Mouse (Mus musculus): Measurements from ENCODE around the gene Zfp870. TPM values are rescaled to one million over a fixed set of nuclear protein-coding genes. Genes with fewer than 3 reads are reported as not detected.
"Not testable (repeated sequence)": the region's sequence is repeated elsewhere in the genome, so short reads cannot be mapped to it uniquely, and the experiment has no call there.

Gene Zfp870
- polyA plus RNA-seq, 1 experiment from 2014 or later = 7.9 TPM

DNA sequence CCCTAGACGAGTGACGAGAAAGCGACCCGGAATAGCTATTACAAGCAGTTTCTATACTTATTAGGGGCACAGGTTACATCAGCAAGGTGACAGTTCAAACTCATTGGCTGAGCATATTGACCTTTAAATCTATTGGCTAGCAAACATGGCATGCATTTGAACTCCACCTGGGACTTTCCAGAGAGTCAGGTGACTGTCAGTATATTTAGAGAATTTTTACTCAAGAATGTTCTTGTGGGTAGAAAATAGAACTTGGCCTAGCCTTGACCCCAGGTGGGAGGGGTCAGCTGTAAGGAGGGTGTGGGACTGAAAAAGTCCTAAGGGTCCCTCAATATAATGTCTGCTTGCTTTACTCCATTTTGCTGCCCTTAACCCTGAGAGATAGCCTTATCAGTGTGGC, 4.0 kb upstream of the Zfp870 start:
- DNase-seq (ENCODE audit: low spot score) = no peak
- H3K4me1 ChIP-seq = peaks cover 10% of the 10 kb centered on the region
- H3K9me3 ChIP-seq (replicated peaks) = no peaks in the 10 kb centered on the region
- H3K4me3 ChIP-seq = no peak overlapping the region
- H3K27ac ChIP-seq (replicated peaks) = no peak overlapping the region
- WGBS = 92% methylated on average over 4 of the region's 4 CpGs
- H3K27me3 ChIP-seq (ENCODE audit: low read depth, poor library complexity, severe bottlenecking) = no peaks in the 10 kb centered on the region
- H3K36me3 ChIP-seq = no peaks in the 10 kb centered on the region

DNA sequence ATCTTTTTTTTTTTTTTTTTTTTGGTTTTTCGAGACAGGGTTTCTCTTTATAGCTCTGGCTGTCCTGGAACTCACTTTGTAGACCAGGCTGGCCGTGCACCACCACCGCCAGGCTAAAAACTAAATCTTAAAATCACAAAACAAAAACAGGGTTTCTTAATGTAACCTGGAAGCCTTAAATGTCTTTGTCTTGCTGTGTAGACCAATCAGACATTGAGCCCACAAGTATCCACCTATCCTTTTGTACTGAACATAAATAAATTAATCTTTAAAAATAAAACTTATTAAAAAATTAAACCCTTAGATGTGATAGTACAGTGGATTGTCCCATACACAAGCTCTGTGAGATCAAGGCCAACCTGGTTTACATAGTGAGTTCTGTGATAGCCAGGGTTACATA, 2.5 kb upstream of the Zfp870 start:
- H3K4me1 ChIP-seq = peaks cover 19% of the 10 kb centered on the region
- no peaks in the 10 kb centered on the region for H3K36me3 ChIP-seq
- DNase-seq (ENCODE audit: low spot score) = no peak
- 79% methylated on average over 3 of the region's 3 CpGs for WGBS
- H3K4me3 ChIP-seq = no peak overlapping the region
- no peak overlapping the region for H3K27ac ChIP-seq (replicated peaks)
- H3K27me3 ChIP-seq (ENCODE audit: low read depth, poor library complexity, severe bottlenecking) = no peaks in the 10 kb centered on the region
- no peaks in the 10 kb centered on the region for H3K9me3 ChIP-seq (replicated peaks)

DNA sequence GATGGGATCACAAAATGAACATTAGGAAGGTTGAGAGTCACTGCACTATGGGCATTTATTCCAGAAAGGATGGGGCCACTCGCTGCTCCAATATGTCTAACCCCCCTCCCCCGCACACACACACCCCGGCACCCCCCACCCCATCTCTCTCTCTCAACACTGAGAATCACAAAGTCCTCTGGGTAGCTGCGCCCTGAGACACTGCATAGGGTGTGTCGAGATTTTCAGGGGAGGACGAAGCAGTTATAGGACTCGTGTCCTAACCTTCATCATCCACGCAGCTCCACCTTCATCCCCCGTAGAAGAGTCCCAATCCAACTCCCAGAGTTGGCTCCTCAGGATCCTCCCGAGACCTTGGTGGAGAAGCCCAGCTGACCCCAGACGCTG, 597 bp downstream of the Zfp870 start:
- Histone ChIP-seq H3K4me1 (peaks cover 19% of the 10 kb centered on the region), H3K27ac (replicated peaks) (peak overlapping the region; percentile 91), H3K4me3 (peak overlapping the region; percentile 66), H3K36me3 (peaks cover 18% of the 10 kb centered on the region), H3K27me3 (ENCODE audit: low read depth, poor library complexity, severe bottlenecking) (no peaks in the 10 kb centered on the region), H3K9me3 (replicated peaks) (no peaks in the 10 kb centered on the region)
- 6% methylated on average over 11 of the region's 11 CpGs for WGBS
- DNase-seq (ENCODE audit: low spot score) = no peak

DNA sequence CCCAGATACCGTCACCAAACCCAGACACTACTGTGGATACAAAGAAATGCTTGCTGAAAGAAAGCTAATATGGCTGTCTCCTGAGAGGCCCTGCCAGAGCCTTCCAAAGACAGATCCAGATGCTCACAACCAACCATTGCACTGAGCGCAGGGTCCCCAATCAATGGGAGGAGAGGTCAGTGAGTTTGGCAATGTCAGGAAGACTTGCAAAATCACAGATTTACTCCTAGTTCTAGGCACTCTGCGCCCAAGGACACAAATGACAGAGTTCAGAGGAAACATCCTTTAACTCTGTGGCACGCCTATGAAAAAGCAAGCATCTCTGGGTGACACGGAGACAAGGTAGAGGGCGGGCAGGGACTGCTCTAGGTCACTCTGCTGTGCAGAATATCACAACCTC, 1.8 kb downstream of the Zfp870 start:
- H3K4me1 ChIP-seq = peaks cover 19% of the 10 kb centered on the region
- H3K27ac ChIP-seq (replicated peaks) = no peak overlapping the region
- no peaks in the 10 kb centered on the region for H3K9me3 ChIP-seq (replicated peaks)
- H3K27me3 ChIP-seq (ENCODE audit: low read depth, poor library complexity, severe bottlenecking) = no peaks in the 10 kb centered on the region
- H3K4me3 ChIP-seq = no peak overlapping the region
- WGBS = 93% methylated on average over 6 of the region's 6 CpGs
- no peak for DNase-seq (ENCODE audit: low spot score)
- peaks cover 31% of the 10 kb centered on the region for H3K36me3 ChIP-seq

DNA sequence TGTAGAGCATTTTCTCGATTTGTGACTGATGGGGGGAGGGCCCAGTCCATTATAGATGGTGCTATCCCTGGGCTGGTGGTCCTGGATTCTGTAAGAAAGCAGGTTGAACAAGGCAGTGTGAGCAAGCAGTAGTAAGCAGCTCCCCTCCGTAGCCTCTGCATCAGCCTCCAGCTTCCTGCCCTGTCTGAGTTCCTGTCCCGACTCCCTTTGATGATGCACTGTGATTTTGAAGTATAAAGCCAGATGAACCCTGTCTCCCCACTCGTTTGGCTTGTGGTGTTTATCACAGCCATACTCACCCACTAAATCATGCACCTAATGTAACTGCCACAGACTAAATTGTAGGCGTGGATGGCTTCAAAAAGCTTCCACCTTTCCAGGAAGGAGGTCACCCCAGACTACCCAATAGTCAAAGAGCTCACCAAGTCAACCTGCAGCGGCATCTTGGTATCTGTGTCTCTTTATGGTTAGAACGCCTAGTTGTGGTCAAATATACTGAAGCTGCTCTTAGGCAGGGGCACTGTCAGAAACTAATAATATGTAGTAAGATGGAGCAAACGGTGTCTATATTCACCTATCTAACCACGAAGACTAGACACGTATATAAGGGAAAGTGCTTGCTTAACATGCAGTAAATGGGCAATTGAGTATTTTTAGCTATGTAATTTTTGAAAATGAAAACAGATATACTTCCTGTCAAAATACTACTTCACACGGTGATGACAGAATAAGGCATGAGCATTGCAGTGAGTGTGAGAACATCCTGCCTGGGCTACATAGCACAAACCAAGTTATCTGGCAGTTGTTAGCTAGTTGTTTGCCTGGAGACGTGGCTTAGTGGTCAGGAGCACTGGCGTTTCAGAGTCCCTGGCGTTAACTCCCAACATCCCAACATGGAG, 10.9 kb downstream of the Zfp870 start:
- 90% methylated on average over 14 of the region's 14 CpGs for WGBS
- no peak for DNase-seq (ENCODE audit: low spot score)
- 0 out of 2 replicates have a peak, but pooled peaks cover 3% of the 10 kb centered on the region for H3K9me3 ChIP-seq (replicated peaks)
- H3K4me1 ChIP-seq = no peaks in the 10 kb centered on the region
- H3K36me3 ChIP-seq = peaks cover 69% of the 10 kb centered on the region
- 0 out of 2 replicates have a peak, but pooled peaks cover 4% of the 10 kb centered on the region for H3K27me3 ChIP-seq (ENCODE audit: low read depth, poor library complexity, severe bottlenecking)
- no peak overlapping the region for H3K4me3 ChIP-seq
- H3K27ac ChIP-seq (replicated peaks) = no peak overlapping the region

DNA sequence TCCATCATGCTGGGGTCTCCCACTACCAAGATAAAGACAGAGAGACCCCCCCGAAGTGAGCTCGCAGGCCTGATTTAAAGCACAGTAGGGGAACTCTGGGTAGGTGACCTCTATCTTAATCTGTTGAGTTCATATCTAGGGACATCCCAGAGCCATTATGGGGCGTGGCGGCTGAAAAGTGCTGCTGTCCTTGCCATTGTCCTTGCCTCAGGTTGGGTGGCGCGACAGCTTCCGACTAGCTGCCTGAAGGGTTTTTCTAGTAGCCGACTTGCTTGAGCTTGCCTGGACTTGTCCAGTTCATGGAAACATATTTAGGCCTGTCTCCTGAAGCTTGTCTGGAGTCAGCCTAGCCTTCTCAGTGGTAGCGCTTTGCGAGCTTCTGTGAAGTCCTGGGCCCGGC, 12.7 kb downstream of the Zfp870 start:
- WGBS = 95% methylated on average over 11 of the region's 11 CpGs
- H3K27ac ChIP-seq (replicated peaks) = no peak overlapping the region

DNA sequence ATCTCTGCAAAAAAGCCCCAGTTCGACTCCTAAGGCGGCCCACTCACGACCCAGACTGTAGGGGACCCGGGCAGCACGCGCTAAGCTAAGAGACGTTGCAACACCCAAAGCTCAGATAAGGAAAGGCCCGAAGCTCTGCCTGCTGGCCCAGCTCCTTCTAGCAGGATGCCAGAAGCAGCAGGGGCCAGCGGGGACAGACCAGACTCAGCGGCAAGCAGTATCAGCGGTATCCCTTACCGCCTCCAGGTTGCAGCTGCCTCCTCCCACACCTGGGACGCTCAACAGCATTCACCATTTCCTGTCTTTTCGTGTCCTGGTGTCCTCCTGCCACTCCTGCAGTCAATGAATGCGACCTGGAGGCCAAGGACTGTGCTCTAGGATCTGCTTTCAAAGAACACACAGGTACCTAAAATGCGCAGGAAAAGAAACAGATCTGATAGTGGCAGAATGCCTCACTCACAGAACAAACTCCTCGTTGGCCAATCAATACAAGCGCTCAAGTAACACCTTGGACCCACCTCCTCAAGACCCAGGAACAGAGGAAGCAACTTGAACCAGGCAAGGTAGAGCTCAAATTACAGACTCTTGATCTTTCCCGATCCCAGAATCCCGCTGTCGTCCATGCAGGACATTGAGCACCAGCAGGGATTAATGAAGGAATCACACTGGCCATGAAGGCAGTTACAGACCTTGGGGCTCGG, 13.8 kb downstream of the Zfp870 start:
- Histone ChIP-seq H3K4me3 (no peak overlapping the region), H3K27me3 (ENCODE audit: low read depth, poor library complexity, severe bottlenecking) (0 out of 2 replicates have a peak, but pooled peaks cover 4% of the 10 kb centered on the region), H3K36me3 (peaks cover 40% of the 10 kb centered on the region), H3K9me3 (replicated peaks) (0 out of 2 replicates have a peak, but pooled peaks cover 3% of the 10 kb centered on the region), H3K4me1 (no peaks in the 10 kb centered on the region), H3K27ac (replicated peaks) (no peak overlapping the region)
- DNase-seq (ENCODE audit: low spot score) = no peak
- WGBS = 13% methylated on average over 22 of the region's 22 CpGs

More for the DNA sequence above, 12.7 kb downstream of the Zfp870 start:
- Histone ChIP-seq H3K36me3 (peaks cover 51% of the 10 kb centered on the region), H3K4me1 (no peaks in the 10 kb centered on the region), H3K9me3 (replicated peaks) (0 out of 2 replicates have a peak, but pooled peaks cover 3% of the 10 kb centered on the region), H3K27me3 (ENCODE audit: low read depth, poor library complexity, severe bottlenecking) (0 out of 2 replicates have a peak, but pooled peaks cover 4% of the 10 kb centered on the region), H3K4me3 (no peak overlapping the region)
- no peak for DNase-seq (ENCODE audit: low spot score)

DNA sequence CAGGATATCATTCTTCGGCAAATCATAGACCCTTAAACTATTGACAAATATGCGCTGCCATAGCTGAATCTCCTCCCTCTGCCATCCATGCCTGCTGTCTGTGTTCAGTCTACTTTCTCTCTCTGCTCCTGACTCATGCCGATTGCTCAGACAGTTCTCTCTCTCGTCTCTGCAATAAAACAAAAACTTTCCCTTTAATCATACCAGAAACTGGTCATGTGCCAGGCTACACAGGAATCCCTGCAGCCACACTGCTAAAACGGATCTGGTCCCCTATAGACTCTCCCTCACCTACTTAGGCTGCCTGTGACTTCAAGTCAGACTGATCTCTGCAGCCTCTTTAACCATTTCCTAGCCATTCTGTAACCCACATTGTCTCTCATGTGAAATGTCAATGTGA, 18.7 kb downstream of the Zfp870 start:
- Histone ChIP-seq H3K36me3 (no peaks in the 10 kb centered on the region), H3K27ac (replicated peaks) (no peak overlapping the region), H3K9me3 (replicated peaks) (peaks cover 3% of the 10 kb centered on the region; the same call in 1 of the 2 replicates), H3K4me3 (no peak overlapping the region), H3K27me3 (ENCODE audit: low read depth, poor library complexity, severe bottlenecking) (no peaks in the 10 kb centered on the region), H3K4me1 (no peaks in the 10 kb centered on the region)
- WGBS = 79% methylated on average over 5 of the region's 5 CpGs
- no peak for DNase-seq (ENCODE audit: low spot score)

DNA sequence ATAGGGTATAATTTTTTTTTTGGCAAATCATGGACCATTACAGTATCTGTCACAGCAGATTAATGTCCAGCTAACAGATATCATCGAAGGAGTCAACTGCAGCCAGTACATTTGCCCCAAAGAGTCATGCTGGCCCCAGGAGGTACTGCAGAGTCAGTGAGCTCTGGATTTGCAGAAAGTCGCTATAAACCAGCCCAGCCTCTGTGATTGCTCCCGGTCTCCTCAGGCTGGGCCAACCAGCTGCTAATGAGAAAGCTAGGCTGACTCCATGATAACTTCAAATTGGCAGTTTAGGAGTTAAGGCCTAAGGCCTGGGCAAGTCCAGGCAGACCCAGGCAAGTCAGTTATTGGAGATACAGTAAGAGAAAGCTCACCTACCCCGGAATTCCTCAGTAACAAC, 19.4 kb downstream of the Zfp870 start:
- 83% methylated on average over 4 of the region's 4 CpGs for WGBS
- H3K9me3 ChIP-seq (replicated peaks) = peaks cover 3% of the 10 kb centered on the region; the same call in 1 of the 2 replicates
- H3K4me1 ChIP-seq = no peaks in the 10 kb centered on the region
- H3K27me3 ChIP-seq (ENCODE audit: low read depth, poor library complexity, severe bottlenecking) = no peaks in the 10 kb centered on the region
- no peak overlapping the region for H3K4me3 ChIP-seq
- no peak overlapping the region for H3K27ac ChIP-seq (replicated peaks)
- no peak for DNase-seq (ENCODE audit: low spot score)
- no peaks in the 10 kb centered on the region for H3K36me3 ChIP-seq

DNA sequence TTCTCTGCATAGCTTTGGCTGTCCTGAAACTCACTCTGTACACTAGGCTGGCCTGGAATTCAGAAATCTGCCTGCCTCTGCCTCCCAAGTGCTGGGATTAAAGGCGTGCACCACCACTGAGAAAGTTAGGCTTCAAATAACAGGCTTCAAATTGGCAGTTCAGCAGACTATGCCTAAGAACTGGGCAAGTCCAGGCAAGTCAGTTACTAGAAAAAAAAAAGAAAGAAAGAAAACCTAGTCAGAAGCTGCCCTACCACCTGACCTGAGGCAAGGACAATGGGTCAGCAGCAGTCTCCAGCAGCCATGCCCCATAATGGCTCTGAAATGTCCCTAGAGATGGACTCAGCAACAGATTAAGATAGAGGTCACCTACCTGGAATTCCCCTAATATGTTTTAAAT, 20.0 kb downstream of the Zfp870 start:
- Histone ChIP-seq H3K4me1 (no peaks in the 10 kb centered on the region), H3K27ac (replicated peaks) (no peak overlapping the region), H3K27me3 (ENCODE audit: low read depth, poor library complexity, severe bottlenecking) (no peaks in the 10 kb centered on the region), H3K36me3 (no peaks in the 10 kb centered on the region), H3K4me3 (no peak overlapping the region), H3K9me3 (replicated peaks) (peaks cover 3% of the 10 kb centered on the region; the same call in 1 of the 2 replicates)
- no peak for DNase-seq (ENCODE audit: low spot score)
- WGBS = 97% methylated on average over 1 of the region's 1 CpGs

DNA sequence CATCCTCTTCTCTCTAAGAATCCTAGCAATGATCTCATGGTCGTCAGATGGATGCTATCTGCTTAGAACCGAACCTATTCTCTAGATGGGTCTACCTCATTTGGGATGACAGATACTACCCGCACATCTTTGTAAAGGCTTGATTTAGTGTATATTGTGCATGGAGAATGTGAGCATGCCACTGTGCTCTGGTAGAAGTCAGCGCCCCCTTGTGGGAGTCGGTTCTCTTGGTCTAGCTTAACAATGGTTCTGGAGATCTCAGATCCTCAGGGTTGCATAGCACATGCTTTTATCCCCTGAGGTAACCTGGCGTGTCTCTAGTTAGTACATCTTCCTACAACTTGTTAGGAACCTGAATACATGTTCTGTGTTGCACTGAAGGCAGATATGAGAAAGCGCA, 24.2 kb downstream of the Zfp870 start:
- not testable (repeated sequence) for H3K27me3 ChIP-seq (ENCODE audit: low read depth, poor library complexity, severe bottlenecking); H3K36me3 ChIP-seq; H3K4me3 ChIP-seq; DNase-seq (ENCODE audit: low spot score); H3K9me3 ChIP-seq (replicated peaks); H3K27ac ChIP-seq (replicated peaks)
- H3K4me1 ChIP-seq = peaks cover 21% of the 10 kb centered on the region; the same call in 1 of the 2 replicates
- 56% methylated on average over 5 of the region's 7 CpGs for WGBS

DNA sequence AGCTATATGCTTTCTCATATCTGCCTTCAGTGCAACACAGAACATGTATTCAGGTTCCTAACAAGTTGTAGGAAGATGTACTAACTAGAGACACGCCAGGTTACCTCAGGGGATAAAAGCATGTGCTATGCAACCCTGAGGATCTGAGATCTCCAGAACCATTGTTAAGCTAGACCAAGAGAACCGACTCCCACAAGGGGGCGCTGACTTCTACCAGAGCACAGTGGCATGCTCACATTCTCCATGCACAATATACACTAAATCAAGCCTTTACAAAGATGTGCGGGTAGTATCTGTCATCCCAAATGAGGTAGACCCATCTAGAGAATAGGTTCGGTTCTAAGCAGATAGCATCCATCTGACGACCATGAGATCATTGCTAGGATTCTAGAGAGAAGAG, 34.7 kb downstream of the Zfp870 start:
- 73% methylated on average over 4 of the region's 6 CpGs for WGBS

DNA sequence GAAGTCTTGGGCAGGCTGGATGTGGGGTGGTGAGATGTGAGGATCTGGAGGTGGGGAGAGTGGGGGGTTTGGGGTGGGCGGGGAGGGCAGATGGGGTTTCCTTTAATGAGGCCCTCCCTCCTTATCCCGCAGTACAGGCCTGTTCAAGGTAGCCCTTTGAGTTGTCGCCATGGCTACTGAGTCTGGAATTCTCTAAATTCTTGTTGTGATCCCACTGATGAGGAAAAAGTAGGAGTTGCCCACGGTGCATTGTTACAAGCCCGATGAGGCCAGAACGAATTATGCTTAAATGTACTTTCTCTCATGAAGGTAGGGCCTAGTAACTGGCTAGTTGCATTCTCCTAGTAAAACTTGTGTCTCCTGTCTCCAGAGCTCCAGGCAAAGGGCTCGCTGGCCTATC, 39.9 kb downstream of the Zfp870 start:
- 29% methylated on average over 7 of the region's 7 CpGs for WGBS
- Histone ChIP-seq H3K27ac (replicated peaks) (peak overlapping the region; percentile 55), H3K9me3 (replicated peaks) (0 out of 2 replicates have a peak, but pooled peaks cover 3% of the 10 kb centered on the region), H3K27me3 (ENCODE audit: low read depth, poor library complexity, severe bottlenecking) (no peaks in the 10 kb centered on the region), H3K4me1 (peaks cover 9% of the 10 kb centered on the region), H3K4me3 (no peak overlapping the region), H3K36me3 (no peaks in the 10 kb centered on the region)
- peak; percentile 25 for DNase-seq (ENCODE audit: low spot score)

More for the DNA sequence above, 34.7 kb downstream of the Zfp870 start:
- H3K9me3 ChIP-seq (replicated peaks); H3K4me1 ChIP-seq; H3K36me3 ChIP-seq; H3K27ac ChIP-seq (replicated peaks); DNase-seq (ENCODE audit: low spot score); H3K4me3 ChIP-seq; H3K27me3 ChIP-seq (ENCODE audit: low read depth, poor library complexity, severe bottlenecking): not testable (repeated sequence)
